Mouse (Mus musculus): ENCODE measurements at regions not wholly inside any gene's neighbourhood (a gene's known extent, or its start where the extent isn't known, plus 50 kb on each side); places are given as distances from the start of the nearest gene placed in this dataset.

GRCm38 (mm10) chr8:92609908-92610307 is 64.2 kb upstream of the Irx6 start:
- 67% methylated on average over 2 of the region's 2 CpGs for WGBS

GRCm38 (mm10) chr8:92610487-92611059 is 63.5 kb upstream of the Irx6 start:
- Histone ChIP-seq H3K36me3 (ENCODE audit: control insufficient read depth, insufficient read depth, low read length) (no peaks in the 10 kb centered on the region), H3K27me3 (ENCODE audit: control insufficient read depth, insufficient read depth, low read length) (no peaks in the 10 kb centered on the region), H3K9me3 (replicated peaks; ENCODE audit: control insufficient read depth, low read length) (no peaks in the 10 kb centered on the region), H3K4me2 (ENCODE audit: low read depth, low read length) (no peak overlapping the region), H3K27ac (ENCODE audit: low read length) (no peak overlapping the region), H3K4me1 (ENCODE audit: control insufficient read depth, insufficient read depth, low read length) (no peaks in the 10 kb centered on the region), H3K9ac (ENCODE audit: low read length) (no peak overlapping the region), H3K4me3 (replicated peaks; ENCODE audit: low read length) (no peak overlapping the region)
- no peak for ATAC-seq (ENCODE audit: insufficient read depth, low FRiP score)
- WGBS = 55% methylated on average over 6 of the region's 6 CpGs

More at GRCm38 (mm10) chr8:92609908-92610307, 64.2 kb upstream of the Irx6 start:
- Histone ChIP-seq H3K4me3 (replicated peaks; ENCODE audit: low read length) (no peak overlapping the region), H3K27ac (ENCODE audit: low read length) (no peak overlapping the region), H3K27me3 (ENCODE audit: control insufficient read depth, insufficient read depth, low read length) (no peaks in the 10 kb centered on the region), H3K4me2 (ENCODE audit: low read depth, low read length) (no peak overlapping the region), H3K9me3 (replicated peaks; ENCODE audit: control insufficient read depth, low read length) (no peaks in the 10 kb centered on the region), H3K9ac (ENCODE audit: low read length) (no peak overlapping the region), H3K36me3 (ENCODE audit: control insufficient read depth, insufficient read depth, low read length) (no peaks in the 10 kb centered on the region), H3K4me1 (ENCODE audit: control insufficient read depth, insufficient read depth, low read length) (no peaks in the 10 kb centered on the region)
- no peak for ATAC-seq (ENCODE audit: insufficient read depth, low FRiP score)

- WGBS = 28% methylated on average over 4 of the region's 4 CpGs
- H3K4me2 ChIP-seq (ENCODE audit: low read depth, low read length) = no peak overlapping the region
- no peaks in the 10 kb centered on the region for H3K4me1 ChIP-seq (ENCODE audit: control insufficient read depth, insufficient read depth, low read length)
- ATAC-seq (ENCODE audit: insufficient read depth, low FRiP score) = no peak
- H3K36me3 ChIP-seq (ENCODE audit: control insufficient read depth, insufficient read depth, low read length) = no peaks in the 10 kb centered on the region
- H3K27ac ChIP-seq (ENCODE audit: low read length) = no peak overlapping the region
- no peaks in the 10 kb centered on the region for H3K27me3 ChIP-seq (ENCODE audit: control insufficient read depth, insufficient read depth, low read length)
- no peak overlapping the region for H3K9ac ChIP-seq (ENCODE audit: low read length)
- no peaks in the 10 kb centered on the region for H3K9me3 ChIP-seq (replicated peaks; ENCODE audit: control insufficient read depth, low read length)
- H3K4me3 ChIP-seq (replicated peaks; ENCODE audit: low read length) = no peak overlapping the region
Observed at GRCm38 (mm10) chr8:92613486-92613885, 60.6 kb upstream of the Irx6 start.

- H3K36me3 ChIP-seq (ENCODE audit: control insufficient read depth, insufficient read depth, low read length) = no peaks in the 10 kb centered on the region
- 59% methylated on average over 10 of the region's 10 CpGs for WGBS
- H3K9ac ChIP-seq (ENCODE audit: low read length) = no peak overlapping the region
- ATAC-seq (ENCODE audit: insufficient read depth, low FRiP score) = no peak
- H3K27ac ChIP-seq (ENCODE audit: low read length) = no peak overlapping the region
- no peaks in the 10 kb centered on the region for H3K27me3 ChIP-seq (ENCODE audit: control insufficient read depth, insufficient read depth, low read length)
- H3K4me2 ChIP-seq (ENCODE audit: low read depth, low read length) = no peak overlapping the region
- H3K4me1 ChIP-seq (ENCODE audit: control insufficient read depth, insufficient read depth, low read length) = no peaks in the 10 kb centered on the region
- H3K4me3 ChIP-seq (replicated peaks; ENCODE audit: low read length) = no peak overlapping the region
- H3K9me3 ChIP-seq (replicated peaks; ENCODE audit: control insufficient read depth, low read length) = no peaks in the 10 kb centered on the region
Observed at GRCm38 (mm10) chr8:92616341-92617115, 57.6 kb upstream of the Irx6 start.

- no peaks in the 10 kb centered on the region for H3K9me3 ChIP-seq (replicated peaks; ENCODE audit: control insufficient read depth, low read length)
- 71% methylated on average over 14 of the region's 14 CpGs for WGBS
- H3K9ac ChIP-seq (ENCODE audit: low read length) = no peak overlapping the region
- no peaks in the 10 kb centered on the region for H3K4me1 ChIP-seq (ENCODE audit: control insufficient read depth, insufficient read depth, low read length)
- H3K27ac ChIP-seq (ENCODE audit: low read length) = no peak overlapping the region
- ATAC-seq (ENCODE audit: insufficient read depth, low FRiP score) = no peak
- H3K4me3 ChIP-seq (replicated peaks; ENCODE audit: low read length) = no peak overlapping the region
- no peaks in the 10 kb centered on the region for H3K36me3 ChIP-seq (ENCODE audit: control insufficient read depth, insufficient read depth, low read length)
- no peak overlapping the region for H3K4me2 ChIP-seq (ENCODE audit: low read depth, low read length)
- no peaks in the 10 kb centered on the region for H3K27me3 ChIP-seq (ENCODE audit: control insufficient read depth, insufficient read depth, low read length)
Observed at GRCm38 (mm10) chr8:92618281-92618680, 55.8 kb upstream of the Irx6 start.
